Mouse (Mus musculus) gastrocnemius, adult 2 months (tissue): Measurements from ENCODE around the gene Ryr1. TPM values are rescaled to one million over a fixed set of nuclear protein-coding genes. Genes with fewer than 3 reads are reported as not detected.

Experiments
- DNase-seq: peaks from one replicate; pipeline ENCODE4 v3.0.0; 2022
- H3K27ac ChIP-seq: fragments of 200-600 bp; 2 replicates; pipeline ENCODE4 v1.8.1; 2022; ENCODE audit warnings: mild to moderate bottlenecking
- H3K4me3 ChIP-seq: fragments of 200-600 bp; 2 replicates; pipeline ENCODE4 v1.8.1; 2022; ENCODE audit warnings: mild to moderate bottlenecking, moderate library complexity
- CTCF ChIP-seq: fragments of 200-600 bp; IDR thresholded peaks from 2 replicates; pipeline ENCODE4 v1.8.1; 2022; ENCODE audit warnings: antibody characterized with exemption, mild to moderate bottlenecking, moderate library complexity
- intact Hi-C: fragments of 180-260 bp; cut with DNase I; formaldehyde crosslinking; loops from one replicate; pipeline ENCODE4 v1.15.1; 2025
- total RNA-seq, 2 experiments: library from RNA; stranded (reverse); gene quantifications; 2 replicates each; pipeline ENCODE4 v1.2.3; 2021

The Ryr1 gene
- total RNA-seq, 2 experiments from 2014 or later = 1,499 to 2,077 TPM

- DNase-seq = no peak
- H3K27ac ChIP-seq = no peak overlapping the region
- intact Hi-C loops = no loop called here
- TF ChIP-seq CTCF = no peak
- no peak overlapping the region for H3K4me3 ChIP-seq
Measured at GRCm38 (mm10) chr7:28965346-28965840, 159.6 kb downstream of the Ryr1 start.

- DNase-seq = no peak
- Histone ChIP-seq H3K4me3 (no peak overlapping the region), H3K27ac (no peak overlapping the region)
- TF ChIP-seq CTCF = no peak
- intact Hi-C loops = loop anchor here (5.0 kb wide), 1 partner anchor 41 kb away; no protein-coding TSS in a partner anchor
Measured at GRCm38 (mm10) chr7:28963399-28963923, 161.5 kb downstream of the Ryr1 start.

GRCm38 (mm10) chr7:28961927-28962670, 162.9 kb downstream of the Ryr1 start, which contains the start of gene Actn4:
Gene Actn4, minus strand, starts transcription at chr7:28962340.
- intact Hi-C loops = loop anchor here (2.0 to 5.0 kb wide), 2 partner anchors 23 to 40 kb away; no protein-coding TSS in a partner anchor
- H3K27ac ChIP-seq = peak within 1 kb of the TSS; percentile 92
- DNase-seq = peak; percentile 100
- no peak for TF ChIP-seq CTCF
- H3K4me3 ChIP-seq = peak within 1 kb of the TSS; percentile 85

GRCm38 (mm10) chr7:28961584-28961926, 163.4 kb downstream of the Ryr1 start:
- H3K4me3 ChIP-seq = peak overlapping the region; percentile 85
- intact Hi-C loops = loop anchor here (2.0 to 5.0 kb wide), 2 partner anchors 23 to 39 kb away; no protein-coding TSS in a partner anchor
- peak overlapping the region; percentile 92 for H3K27ac ChIP-seq
- no peak for DNase-seq
- no peak for TF ChIP-seq CTCF

- no peak for TF ChIP-seq CTCF
- peak overlapping the region; percentile 92 for H3K27ac ChIP-seq
- intact Hi-C loops = loop anchor here (2.0 to 5.0 kb wide), 2 partner anchors 22 to 38 kb away; no protein-coding TSS in a partner anchor
- no peak for DNase-seq
- peak overlapping the region; percentile 85 for H3K4me3 ChIP-seq
Measured at GRCm38 (mm10) chr7:28960354-28961046, 164.5 kb downstream of the Ryr1 start.

- Histone ChIP-seq H3K4me3 (peak overlapping the region; percentile 85), H3K27ac (peak overlapping the region; percentile 92)
- no peak for TF ChIP-seq CTCF
- DNase-seq = peak; percentile 14
- intact Hi-C loops = loop anchor here (2.0 to 5.0 kb wide), 2 partner anchors 21 to 37 kb away; no protein-coding TSS in a partner anchor
Measured at GRCm38 (mm10) chr7:28959505-28960045, 165.4 kb downstream of the Ryr1 start.

- no peak for DNase-seq
- intact Hi-C loops = no loop called here
- peak overlapping the region; percentile 85 for H3K4me3 ChIP-seq
- H3K27ac ChIP-seq = peak overlapping the region; percentile 92
- no peak for TF ChIP-seq CTCF
Measured at GRCm38 (mm10) chr7:28958770-28959169, 166.2 kb downstream of the Ryr1 start.

GRCm38 (mm10) chr7:28957997-28958725, 166.8 kb downstream of the Ryr1 start:
- TF ChIP-seq CTCF = no peak
- peak; percentile 12 for DNase-seq
- Histone ChIP-seq H3K4me3 (peak overlapping the region; percentile 85), H3K27ac (peak overlapping the region; percentile 92)
- intact Hi-C loops = no loop called here

- peak overlapping the region; percentile 92 for H3K27ac ChIP-seq
- peak overlapping the region; percentile 29 for H3K4me3 ChIP-seq
- TF ChIP-seq CTCF = no peak
- DNase-seq = no peak
- intact Hi-C loops = no loop called here
Measured at GRCm38 (mm10) chr7:28957286-28957685, 167.7 kb downstream of the Ryr1 start.

GRCm38 (mm10) chr7:28956270-28956669, 168.7 kb downstream of the Ryr1 start:
- DNase-seq = no peak
- intact Hi-C loops = no loop called here
- no peak for TF ChIP-seq CTCF
- Histone ChIP-seq H3K27ac (peak overlapping the region; percentile 92), H3K4me3 (no peak overlapping the region)

- TF ChIP-seq CTCF = no peak
- no peak for DNase-seq
- Histone ChIP-seq H3K27ac (peak overlapping the region; percentile 92), H3K4me3 (peak overlapping the region; percentile 0; the same call in 1 of the 2 replicates)
- intact Hi-C loops = no loop called here
Measured at GRCm38 (mm10) chr7:28955295-28955897, 169.6 kb downstream of the Ryr1 start.

- intact Hi-C loops = no loop called here
- H3K27ac ChIP-seq = peak overlapping the region; percentile 92
- 0 out of 2 replicates have a peak overlapping the region, but pooled peaks have one; percentile 0 for H3K4me3 ChIP-seq
- no peak for TF ChIP-seq CTCF
- DNase-seq = no peak
Measured at GRCm38 (mm10) chr7:28954773-28955172, 170.2 kb downstream of the Ryr1 start.
